Mouse (Mus musculus) frontal cortex, adult 2 months (tissue): ENCODE measurements around the gene Polr3h. TPM values are rescaled to one million over a fixed set of nuclear protein-coding genes. Genes with fewer than 3 reads are reported as not detected.
"Not testable (repeated sequence)": the region's sequence is repeated elsewhere in the genome, so short reads cannot be mapped to it uniquely, and the experiment has no call there.

Source experiments
- DNase-seq, 2 experiments: peaks; one replicate each; pipeline ENCODE4 v3.0.0; 2022; ENCODE audit warnings: low spot score in 1 of 2; ENCODE audit errors: extremely low spot score in 1 of 2
- polyA plus RNA-seq: library from polyadenylated mRNA; depleted of rRNA; stranded (reverse); fragments of >200 nt; gene quantifications from 2 replicates; pipeline ENCODE4 v1.2.3, GENCODE M21; 2012; rRNA removed

The Polr3h gene
- 48.7 and 59.8 TPM in 2 replicates for polyA plus RNA-seq

DNA sequence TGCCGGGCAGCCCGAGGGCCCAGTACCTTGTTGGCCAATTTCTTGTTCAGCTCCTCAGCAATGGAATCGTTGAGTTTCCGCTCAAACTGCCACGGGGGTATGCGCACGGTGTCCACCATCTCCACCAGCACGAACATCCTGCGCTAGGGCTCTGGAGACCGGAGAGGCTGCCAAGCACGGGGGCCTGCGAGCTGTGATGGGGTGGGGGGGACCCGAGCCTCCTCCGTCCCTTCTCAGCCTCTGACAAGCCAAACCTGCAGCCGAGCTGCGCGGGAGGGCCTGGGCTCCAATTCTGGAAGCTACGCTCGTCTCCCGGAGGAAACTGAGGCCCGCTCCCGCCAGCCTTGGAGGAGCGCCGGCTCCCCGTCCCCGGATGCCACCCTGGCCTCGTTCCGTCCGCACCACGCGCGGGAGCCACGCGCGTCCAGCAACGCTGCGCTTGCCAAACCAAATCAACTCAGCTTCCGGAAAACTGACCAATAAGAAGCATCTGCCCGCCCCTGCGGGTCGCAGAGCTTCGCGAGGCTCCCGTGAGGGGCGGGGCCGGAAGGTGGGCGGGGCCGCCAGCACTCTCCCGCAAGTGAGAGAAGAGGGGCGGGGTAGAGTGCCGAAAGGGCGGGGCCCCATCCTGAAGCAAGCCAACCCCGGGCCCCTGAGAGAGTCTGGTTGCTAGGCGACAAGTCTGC lies at the start of gene Polr3h:
TSS of gene Polr3h (minus strand) at position 481 of the 686 bp plus-strand sequence.
- DNase-seq: peak; percentile 93 to 95

DNA sequence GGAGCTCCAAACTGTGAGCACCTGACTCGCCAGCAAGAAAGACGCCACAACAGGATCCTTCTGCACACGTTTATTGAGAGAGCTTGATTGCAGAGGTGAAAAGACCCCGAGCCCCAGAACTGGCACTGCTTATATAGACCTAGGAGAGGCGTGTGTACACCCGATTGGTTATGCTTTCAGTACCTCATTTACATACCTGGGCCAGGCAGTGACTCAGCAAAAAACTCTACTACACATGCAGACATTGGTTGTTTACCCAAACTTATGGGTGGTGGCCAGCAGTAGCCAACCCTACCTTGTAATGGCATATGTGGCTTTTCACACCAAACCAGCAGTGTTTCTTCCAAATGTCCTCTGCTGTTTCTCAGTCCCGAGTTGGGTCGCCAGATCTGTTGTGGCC lies 49.1 kb upstream of the Polr3h start:
- DNase-seq: not testable (repeated sequence)

DNA sequence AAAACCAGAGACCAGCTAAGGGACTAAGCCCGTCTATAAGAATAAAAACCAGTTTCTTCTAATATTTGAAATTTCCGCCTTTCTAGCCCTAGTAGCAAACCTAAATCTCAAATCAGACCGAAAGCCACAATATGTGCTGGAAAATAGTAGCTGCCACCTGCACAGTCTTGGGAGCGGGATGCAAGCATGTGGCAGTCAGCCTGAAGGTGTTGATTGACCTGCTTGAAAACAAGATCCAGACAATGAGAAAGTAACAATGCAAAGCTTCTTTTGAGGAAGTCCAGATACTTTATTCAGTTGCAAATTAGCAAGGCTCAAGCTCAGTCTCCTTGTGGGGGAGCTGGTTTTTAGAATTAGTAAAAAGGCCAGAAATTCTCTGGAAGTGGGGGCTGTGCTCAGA lies 44.5 kb upstream of the Polr3h start:
- DNase-seq: not testable (repeated sequence)

DNA sequence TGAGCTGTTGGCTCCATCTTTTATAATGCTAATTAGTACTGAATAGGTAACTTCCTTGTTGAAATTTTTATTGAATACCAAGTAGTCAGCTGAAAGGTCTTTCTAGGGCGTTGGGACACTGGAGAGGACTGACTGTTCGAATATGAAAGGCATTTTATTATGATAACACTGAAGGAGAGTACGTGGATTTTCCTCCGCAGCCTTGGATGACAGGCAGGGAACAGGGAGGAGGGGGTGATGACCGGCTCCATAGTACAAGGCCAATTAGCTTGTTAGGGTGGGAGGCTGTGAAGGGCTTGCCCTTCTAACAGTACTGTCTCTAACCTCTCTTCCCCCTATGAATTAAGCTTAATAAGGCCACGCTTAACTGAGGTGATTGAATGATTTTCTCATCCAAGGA lies 43.6 kb upstream of the Polr3h start:
- DNase-seq: not testable (repeated sequence)

DNA sequence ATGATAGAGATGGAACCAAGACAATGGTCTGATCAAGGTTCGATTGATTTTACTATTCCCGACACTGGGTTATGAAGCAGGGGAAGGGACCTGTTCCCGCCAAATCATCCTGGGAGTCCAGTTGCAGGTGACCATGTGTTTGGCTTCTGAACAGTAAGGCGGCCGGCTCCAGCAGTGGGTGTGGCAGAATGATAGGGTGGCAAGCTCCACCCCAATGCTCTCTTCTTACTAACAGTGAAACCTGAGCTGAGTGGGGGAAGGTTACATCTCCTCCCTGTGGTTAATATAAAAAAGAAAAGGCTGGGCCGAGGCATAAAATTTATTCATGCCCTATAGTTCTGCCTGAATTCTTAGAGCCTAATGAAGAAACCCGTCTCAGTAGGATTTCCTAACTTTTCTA lies 43.1 kb upstream of the Polr3h start:
- no peak for DNase-seq

DNA sequence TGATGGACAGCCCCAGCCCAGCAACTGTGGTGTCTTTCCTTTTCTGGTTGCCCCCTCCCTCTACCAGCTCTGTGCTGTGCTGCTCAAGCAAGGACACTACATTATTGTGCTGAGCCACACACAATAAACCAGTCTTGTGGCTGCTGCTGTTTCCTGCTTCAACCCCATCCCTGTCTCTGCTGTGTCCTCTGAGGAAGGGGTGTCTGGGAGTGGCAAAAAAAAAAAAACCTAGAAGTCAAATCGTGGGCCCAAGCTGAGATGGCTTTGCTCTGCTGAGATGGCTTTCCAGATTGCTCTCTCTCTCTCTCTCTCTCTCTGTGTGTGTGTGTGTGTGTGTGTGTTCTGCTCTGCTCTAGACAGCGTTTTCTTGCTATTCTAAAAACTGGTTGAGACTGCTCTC lies 42.4 kb upstream of the Polr3h start:
- no peak for DNase-seq

DNA sequence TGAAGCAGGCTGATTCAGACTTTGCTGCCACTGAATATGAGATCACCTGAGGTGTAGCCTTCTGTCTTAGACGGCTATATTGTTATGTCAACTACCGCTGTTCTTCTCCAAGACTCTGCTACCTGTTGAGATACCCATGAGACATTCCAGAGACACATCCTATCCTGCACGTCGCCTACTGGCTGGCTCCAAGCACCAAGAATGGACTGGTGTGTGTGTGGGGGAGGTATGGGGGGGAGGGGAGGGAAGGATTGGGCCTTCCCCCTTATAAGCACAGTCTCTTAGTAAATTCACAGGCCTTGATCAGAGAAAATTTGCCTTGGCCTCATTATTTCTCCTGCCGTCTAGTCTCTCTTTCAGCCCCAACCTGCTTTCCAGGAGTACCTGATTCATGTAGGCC lies 41.8 kb upstream of the Polr3h start:
- no peak for DNase-seq

DNA sequence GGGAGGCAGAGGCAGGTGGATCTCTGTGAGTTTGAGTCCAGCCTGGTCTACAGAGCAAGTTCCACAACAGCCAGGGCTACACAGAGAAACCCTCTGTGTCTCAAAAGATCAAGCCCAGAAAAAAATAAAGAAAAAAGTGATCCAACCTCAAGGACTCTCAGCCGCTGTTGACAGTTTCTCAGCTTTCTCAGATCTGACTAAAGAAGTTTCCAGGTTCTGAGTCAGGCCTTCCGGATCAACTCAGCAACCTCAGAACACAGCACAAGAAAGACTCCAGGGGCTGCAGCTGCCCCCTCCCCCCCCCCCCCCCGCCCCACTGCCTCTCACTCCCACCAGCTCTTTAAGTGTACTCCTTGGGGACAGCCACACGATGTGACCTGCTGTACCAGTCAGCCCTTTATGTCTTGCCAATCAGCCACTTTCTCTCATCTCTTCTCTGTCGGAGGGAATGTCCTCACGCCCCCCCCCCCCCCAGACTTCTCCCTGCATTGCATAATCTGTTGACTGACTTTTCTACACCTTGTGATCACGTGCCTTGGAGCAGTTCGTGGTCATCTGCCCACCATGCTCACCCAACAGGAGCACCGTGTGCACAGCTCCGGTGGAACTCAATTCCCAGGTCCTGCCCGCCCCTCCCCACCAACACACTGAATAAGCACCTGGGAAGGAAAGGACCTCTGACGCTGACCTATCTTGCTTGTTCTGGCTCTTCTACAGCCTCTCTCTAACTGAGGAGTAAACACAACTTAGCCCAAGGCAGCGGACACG lies 40.2 kb upstream of the Polr3h start:
- DNase-seq: no peak

DNA sequence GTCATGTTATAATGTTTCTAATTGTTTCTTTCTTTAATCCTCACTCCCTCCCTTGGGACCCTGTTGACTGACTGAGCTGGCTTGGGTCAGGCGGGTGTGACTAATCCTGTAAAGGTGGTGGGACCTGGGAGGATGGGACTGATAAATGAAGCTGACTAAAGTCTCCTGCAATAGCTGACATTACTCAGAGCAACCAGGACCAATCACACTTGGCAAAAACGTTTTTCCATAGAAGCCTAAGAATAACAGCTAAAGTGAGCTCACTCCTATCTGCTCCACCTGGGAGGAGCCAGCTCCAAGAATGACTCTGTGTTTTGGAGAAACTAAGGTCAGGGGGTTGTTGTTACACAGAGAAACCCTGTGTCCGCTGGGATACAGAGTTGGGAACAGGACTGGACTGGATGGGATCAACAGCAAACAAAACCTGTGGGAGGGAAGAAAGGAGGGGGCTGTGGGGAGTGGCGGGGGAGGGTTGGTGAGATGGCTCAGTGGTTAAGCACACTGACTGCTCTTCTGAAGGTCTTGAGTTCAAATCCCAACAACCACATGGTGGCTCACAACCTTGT lies 39.0 kb upstream of the Polr3h start:
- no peak for DNase-seq

DNA sequence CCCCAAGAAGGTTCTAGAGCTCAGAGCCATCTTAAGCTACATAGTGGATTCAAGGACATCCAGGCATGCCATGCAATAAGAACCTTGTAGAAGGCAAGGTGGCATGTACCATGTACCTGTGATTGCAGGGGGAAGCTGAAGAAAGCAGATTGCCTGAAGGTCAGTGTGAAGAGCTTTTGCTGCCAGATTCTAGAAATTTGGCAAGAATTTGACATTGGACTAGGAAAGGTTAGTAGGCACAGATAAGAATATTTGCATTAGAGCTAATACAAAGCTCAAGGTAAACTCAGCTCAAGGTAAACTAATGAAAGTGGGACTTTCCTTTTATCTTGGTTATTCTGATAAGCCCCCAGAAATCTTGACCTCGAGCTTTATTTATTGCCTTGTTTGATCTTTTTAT lies 38.2 kb upstream of the Polr3h start:
- no peak for DNase-seq

DNA sequence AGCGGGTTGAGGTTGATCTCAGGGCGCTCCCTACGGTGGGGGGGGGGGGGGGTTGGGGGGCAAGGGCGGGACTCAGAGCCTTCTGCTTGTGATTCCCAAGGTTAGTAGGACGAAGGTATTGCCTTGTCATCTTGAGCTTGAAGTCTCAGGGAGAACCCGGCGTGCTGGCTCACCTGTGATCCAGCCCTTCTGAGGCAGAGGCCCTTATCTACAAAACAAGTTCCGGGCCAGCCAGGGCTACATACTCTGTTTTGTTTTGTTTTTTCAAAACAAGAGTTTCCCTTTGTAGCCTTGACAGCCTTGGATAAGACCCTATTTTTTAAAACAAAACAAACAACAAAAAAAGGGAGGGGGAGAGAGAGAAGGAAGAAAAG lies 35.0 kb upstream of the Polr3h start:
- DNase-seq: no peak

DNA sequence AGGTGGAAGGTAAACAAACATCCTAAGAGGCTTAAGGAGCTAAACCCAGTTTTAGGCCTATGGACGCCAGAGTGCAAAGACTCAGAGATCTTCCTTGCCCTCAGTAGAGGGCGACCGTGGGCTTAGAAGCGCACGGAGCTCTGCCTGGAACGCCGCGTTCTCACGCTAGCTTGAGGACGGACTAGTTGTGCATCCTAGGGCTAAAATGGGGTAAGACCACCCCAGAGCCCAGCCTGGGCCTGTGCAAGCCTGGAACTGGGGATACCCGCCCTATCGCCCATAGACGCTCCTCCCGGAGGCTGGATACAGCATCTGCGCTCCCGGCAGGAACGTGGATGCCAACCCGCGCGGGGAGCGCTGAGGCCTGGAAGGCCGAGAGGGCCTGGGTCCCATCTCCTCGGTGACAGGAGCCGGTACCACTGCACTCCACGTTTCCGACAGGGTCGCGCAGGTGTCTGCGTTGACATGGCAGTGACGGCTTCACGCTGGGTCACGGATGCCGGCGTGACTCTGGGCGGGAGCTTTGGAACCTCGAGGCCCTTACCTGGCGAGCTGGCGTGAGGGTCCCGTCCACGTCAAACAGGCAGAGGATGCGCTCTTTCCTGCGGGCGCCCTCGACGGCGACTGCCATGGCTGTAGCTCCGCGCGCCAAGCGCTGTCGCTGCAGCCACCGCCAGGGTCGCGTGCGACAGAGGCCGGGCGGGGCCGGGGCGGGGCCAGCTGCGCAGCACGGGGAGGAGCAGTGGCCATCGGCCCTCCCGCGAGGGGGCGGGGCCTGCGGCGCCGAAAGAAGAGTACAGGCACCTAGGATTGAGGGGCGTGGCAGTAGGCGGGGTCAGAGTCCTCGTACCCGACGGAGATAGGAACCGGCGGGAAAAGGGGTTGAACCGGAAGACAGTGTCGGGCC lies 34.4 kb upstream of the Polr3h start, which contains the start of gene Pmm1:
TSS of gene Pmm1 (minus strand) at position 760 of the 907 bp plus-strand sequence.
- peak; percentile 96 to 98 for DNase-seq

DNA sequence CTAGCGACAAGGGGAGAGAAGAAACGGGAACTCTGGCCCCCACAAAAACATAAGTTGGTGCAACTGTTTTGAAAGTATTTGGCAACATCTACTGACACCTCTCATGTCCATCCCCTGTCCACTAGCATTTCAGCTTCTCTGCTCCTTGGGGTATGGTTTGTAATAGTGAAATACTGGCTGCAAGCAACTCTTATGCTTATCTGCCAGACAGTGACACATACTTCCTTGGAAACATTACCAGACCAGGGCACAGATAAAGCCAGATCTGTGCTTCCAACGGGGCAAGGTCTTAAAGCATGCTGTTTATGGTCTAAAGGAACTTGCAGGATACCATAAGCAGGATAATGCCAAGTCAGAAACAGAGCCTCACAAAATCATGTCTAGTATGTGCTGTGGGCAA lies 32.9 kb upstream of the Polr3h start:
- no peak for DNase-seq

DNA sequence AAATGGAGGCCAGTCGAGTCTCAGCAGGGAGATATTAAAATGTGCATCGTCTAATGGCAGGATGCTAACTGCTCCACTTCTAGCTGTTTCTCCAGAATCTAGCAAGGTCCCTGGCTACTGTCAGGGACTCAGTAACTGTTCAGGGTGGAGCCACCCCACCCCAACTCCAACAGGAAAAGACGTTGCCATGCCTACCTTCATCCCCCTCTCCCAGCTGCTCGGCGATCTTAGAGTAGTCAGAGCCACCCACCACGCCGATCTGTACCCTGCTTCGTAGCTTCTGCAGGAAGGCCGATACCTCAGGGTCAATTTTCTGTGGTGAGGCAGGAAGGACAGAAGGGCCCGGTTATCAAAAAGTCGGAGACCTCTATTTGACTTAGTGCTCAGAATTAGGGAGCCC lies 31.6 kb upstream of the Polr3h start:
- DNase-seq: peak in 1 of 2 experiments; percentile 62

DNA sequence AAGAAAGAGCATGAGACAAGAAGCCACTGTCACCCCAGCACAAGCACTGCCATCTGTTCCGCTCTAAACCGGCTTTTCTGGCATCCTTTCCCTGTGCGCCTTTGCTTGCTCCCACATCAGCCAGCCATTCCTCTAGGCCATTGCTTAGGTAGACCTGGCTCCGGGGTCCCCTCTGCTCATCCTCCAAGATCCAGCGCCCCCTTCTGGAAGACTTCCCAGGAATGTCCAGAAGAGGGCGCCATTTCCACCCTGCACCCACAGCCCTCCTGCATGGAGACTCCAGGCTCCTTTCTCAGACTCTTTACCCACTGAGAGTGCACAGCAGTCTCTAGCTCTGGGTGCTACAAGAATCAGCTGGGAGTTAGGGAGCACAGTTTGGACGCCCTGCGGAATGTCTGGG lies 30.4 kb upstream of the Polr3h start:
- DNase-seq: peak in 1 of 2 experiments; percentile 75

DNA sequence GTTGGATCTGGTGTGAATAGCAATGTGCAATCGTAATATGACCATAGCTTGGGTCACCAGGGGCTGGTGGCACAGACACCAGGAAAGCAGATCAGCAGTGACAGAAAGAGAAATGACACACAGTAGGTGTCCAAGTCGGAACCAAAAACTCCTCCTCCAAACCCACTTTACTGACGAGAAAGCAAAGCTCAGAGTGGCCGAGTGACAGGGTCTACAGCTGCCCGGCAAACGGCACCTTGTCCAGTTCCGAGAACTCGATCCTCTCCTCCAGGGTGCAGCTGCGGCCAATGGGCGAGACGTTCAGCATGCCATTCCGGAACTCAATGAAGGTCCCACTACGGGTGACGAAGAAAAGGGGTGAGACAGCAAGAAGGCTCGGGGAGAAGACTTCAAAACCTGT lies 29.4 kb upstream of the Polr3h start:
- no peak for DNase-seq

DNA sequence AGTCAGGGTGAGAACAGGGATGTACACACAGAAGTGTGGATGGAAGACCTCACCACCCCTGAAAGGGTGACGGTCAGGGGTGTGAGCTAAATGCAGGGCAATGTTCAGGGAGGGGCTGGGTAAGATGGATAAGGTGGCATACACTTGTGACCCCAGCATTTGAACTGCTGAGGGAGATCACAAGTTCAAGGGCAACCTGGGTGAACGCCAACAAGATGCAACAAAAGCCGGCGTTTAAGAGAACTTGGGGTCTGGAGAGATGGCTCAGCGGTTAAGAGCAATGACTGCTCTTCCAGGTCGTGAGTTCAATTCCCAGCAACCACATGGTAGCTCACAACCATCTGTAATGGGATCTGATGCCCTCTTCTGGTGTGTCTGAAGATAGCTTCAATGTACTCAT lies 28.7 kb upstream of the Polr3h start:
- no peak for DNase-seq

DNA sequence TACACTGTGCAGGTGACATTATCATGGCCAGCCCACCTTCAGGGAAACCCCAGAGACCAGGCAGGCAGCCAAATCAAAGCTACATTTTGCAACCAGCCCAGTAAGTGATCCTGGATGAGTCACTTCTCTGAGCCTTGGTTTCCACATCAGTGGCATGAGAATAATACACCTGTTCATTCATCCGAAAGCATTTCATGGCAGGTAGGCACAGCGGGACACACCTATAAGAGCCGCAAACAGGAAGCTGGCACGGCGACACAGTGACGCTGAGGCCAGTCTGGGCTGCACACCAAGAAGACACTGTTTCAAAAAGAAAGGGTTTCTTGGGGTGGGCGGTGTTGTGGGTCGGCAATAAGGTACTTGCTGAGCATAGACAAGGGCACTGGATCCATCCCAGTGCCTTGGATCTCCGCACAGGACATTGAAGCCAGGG lies 28.1 kb upstream of the Polr3h start:
- DNase-seq: no peak

DNA sequence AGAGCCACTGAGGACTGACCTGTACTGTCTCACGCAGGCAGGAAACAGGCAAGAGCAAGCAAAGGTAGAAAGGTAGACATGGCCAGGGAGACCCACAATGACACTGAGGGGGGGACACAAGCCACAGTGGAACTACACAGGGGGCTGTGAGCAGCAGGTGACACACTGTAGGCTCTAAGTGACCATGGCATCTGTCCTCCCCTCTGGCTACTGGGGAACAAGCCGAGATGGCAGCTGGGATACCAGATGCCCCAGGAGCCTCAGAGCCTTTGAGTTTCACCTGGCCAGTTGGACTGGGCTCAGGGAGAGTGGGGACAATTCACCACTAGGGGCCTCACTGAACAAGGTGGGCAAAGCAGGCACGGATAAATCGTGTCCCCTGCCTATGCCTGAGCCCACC lies 26.3 kb upstream of the Polr3h start:
- no peak for DNase-seq

DNA sequence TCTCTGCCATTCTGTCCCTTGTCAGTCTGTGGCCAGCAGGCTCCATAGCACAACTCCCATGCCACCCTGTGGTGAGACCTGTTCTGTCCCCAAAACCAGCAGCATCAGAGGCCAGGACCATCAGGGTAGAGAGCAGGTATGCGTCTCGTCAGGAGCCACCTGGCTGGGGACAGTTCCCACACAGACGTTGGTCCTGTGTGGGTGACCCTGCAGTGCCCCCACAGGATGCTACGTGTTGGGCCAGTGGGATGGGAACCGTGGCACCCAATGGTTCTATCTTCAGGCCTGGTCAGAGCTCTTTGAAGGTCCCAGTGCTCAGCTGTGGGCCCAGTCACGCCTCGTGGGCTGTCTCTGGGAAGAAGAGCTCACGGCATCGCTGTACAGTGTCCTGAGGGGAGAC lies 25.1 kb upstream of the Polr3h start:
- no peak for DNase-seq

DNA sequence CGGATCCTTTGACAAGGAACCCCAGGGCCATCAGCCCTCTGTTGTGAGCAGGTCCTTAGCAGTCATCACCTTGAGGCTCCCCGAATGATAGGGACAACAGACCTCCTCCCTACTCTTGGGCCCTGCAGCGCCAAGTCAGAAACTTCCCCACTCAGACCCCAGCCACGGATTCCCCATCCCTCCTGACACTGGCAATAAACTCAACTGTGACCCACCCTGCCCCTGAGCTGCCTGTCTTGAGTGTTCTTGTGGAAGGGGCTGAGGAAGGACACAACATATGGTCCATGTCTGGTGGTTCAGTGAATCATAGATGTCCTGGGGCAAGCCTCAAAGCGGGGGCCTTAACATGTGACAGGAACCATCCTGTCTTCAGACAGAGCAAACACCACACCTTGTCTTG lies 24.7 kb upstream of the Polr3h start:
- DNase-seq: no peak
